Mouse (Mus musculus) heart, adult 2 months (tissue): ENCODE measurements around the gene Cntfr. TPM values are rescaled to one million over a fixed set of nuclear protein-coding genes. Genes with fewer than 3 reads are reported as not detected.

Source experiments
- DNase-seq, 2 experiments: peaks; one replicate each; pipeline ENCODE4 v3.0.0; 2021
- H3K27ac ChIP-seq: fragments of 200-600 bp; 2 replicates; pipeline ENCODE4 v1.8.1; 2022
- H3K27me3 ChIP-seq: fragments of 200-500 bp; 2 replicates; pipeline ENCODE4 v1.6.1; 2012; ENCODE audit warnings: mild to moderate bottlenecking, low read length, inconsistent platforms, mixed read lengths; ENCODE audit not compliant: control insufficient read depth, insufficient read depth
- H3K36me3 ChIP-seq: fragments of 200-500 bp; 2 replicates; pipeline ENCODE4 v1.6.1; 2012; ENCODE audit warnings: low read length, inconsistent platforms; ENCODE audit not compliant: control insufficient read depth, insufficient read depth
- H3K4me1 ChIP-seq: fragments of 200-500 bp; 2 replicates; pipeline ENCODE4 v1.6.1; 2011; ENCODE audit warnings: low read length; ENCODE audit not compliant: control insufficient read depth, insufficient read depth
- H3K4me3 ChIP-seq: fragments of 200-600 bp; 2 replicates; pipeline ENCODE4 v1.8.1; 2022
- H3K79me2 ChIP-seq: fragments of 200-500 bp; replicated peaks from 2 replicates; pipeline ENCODE4 v1.6.1; 2012; ENCODE audit warnings: mild to moderate bottlenecking, inconsistent platforms, low read length, moderate library complexity, mixed read lengths; ENCODE audit not compliant: control insufficient read depth, insufficient read depth
- H3K9ac ChIP-seq: fragments of 200-500 bp; 2 replicates; pipeline ENCODE4 v1.6.1; 2012; ENCODE audit warnings: low read depth, mild to moderate bottlenecking, control low read depth, inconsistent platforms, low read length, mixed read lengths
- CTCF ChIP-seq: fragments of 200-600 bp; IDR thresholded peaks from 2 replicates; pipeline ENCODE4 v1.8.1; 2022; ENCODE audit warnings: antibody characterized with exemption, mild to moderate bottlenecking, moderate library complexity
- EP300 ChIP-seq: fragments of 200-500 bp; IDR thresholded peaks from 2 replicates; pipeline ENCODE4 v1.6.1; 2011; ENCODE audit warnings: low read depth, low read length, control low read depth; ENCODE audit not compliant: insufficient read depth
- POLR2A ChIP-seq: fragments of 200-500 bp; IDR thresholded peaks from 2 replicates; pipeline ENCODE4 v1.6.1; 2011; ENCODE audit warnings: mild to moderate bottlenecking, low read depth, low read length, control low read depth; ENCODE audit not compliant: insufficient read depth
- WGBS: fragments of 180-500 bp; shearing (Covaris S2); methylation state at CpG from one replicate; pipeline ENCODE4 v1.1.7; 2018; 5-methylcytosine and 5-hydroxymethylcytosine counted together
- intact Hi-C: fragments of 180-260 bp; cut with DNase I; formaldehyde crosslinking; loops from one replicate; pipeline ENCODE4 v1.15.1; 2025
- polyA plus RNA-seq: library from polyadenylated mRNA; depleted of rRNA; stranded (reverse); fragments of >200 nt; gene quantifications from 2 replicates; pipeline ENCODE4 v1.2.3, GENCODE M21; 2012
- total RNA-seq, 2 experiments: library from RNA; stranded (reverse); gene quantifications; 2 replicates each; pipeline ENCODE4 v1.2.3; 2021

The Cntfr gene
- total and polyA plus RNA-seq, 3 experiments: 4.1 to 11.4 (median 5.4) TPM

DNA sequence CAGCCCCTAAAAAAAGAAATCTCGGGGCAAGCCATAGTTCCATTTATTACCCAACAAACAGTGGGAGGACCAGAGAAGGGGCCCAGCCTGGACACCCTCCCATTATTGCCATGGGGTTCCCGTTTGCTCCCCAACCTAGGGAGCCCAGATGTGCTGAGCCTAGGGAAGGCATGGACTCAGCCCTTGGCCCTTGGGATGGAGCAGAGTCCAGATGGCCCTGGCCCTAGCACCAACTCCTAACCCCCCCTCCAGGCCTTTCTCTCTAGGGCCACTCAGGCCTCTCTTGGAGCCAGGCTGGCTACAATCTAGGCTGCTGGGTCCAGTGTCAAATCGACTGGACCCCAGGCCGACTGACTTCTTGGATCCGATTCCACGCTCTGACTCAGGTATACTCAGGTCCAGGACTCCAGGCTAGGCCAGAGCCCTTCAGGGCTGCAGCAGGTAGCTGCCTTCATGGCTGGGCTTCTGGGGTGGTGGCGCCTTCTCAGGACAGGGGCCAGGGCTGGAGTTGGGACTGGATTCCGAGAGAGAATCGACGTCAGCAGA lies 58.6 kb downstream of the Cntfr start:
- no peak overlapping the region for H3K27ac ChIP-seq
- no peak overlapping the region for H3K4me3 ChIP-seq
- no peaks in the 10 kb centered on the region for H3K27me3 ChIP-seq
- no peak for DNase-seq
- peaks cover 5% of the 10 kb centered on the region for H3K4me1 ChIP-seq
- TF ChIP-seq POLR2A: no peak
- TF ChIP-seq CTCF: no peak
- no peak for TF ChIP-seq EP300
- H3K79me2 ChIP-seq: no peaks in the 10 kb centered on the region
- 96% methylated on average over 10 of the region's 10 CpGs for WGBS
- no peaks in the 10 kb centered on the region for H3K36me3 ChIP-seq
- H3K9ac ChIP-seq: no peak overlapping the region
- intact Hi-C loops: no loop called here

DNA sequence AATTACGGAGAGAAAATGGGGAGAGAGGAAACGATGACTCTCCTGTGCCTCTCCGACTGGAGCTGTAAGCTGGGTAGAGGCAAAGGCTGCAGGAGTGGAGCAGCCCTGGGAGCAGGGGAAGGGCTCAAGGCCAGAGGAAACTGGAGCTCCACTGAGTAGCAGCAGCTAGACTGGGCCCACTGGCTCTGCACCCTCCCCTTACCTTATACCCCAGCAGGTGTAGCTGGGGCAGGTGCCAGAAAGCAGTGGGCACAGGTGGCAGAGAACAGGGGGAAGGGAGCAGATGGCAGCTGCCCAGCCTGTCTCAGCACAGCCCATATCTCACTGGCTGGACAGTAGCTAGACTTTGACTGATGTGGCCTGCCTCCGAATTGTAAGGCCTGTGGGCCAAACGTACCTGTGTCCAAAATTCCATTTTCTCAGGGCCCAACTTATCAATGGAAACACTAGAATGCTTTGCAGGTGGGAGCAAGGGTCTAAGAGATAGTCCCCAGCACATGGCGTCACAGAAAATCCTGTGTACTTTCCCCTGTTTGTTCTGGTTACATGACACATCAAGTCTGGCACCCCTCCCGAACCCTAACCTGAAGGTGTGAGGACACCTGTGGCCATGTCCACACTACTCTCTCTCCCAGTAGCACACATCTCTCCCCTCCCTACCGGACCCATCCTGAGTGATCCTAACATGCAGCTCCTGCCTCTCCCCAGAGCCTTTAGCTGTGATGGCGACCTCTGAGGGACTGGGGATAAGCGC lies 59.8 kb downstream of the Cntfr start:
- Histone ChIP-seq H3K27ac (no peak overlapping the region), H3K79me2 (no peaks in the 10 kb centered on the region), H3K9ac (no peak overlapping the region), H3K27me3 (no peaks in the 10 kb centered on the region), H3K4me3 (no peak overlapping the region), H3K4me1 (peaks cover 5% of the 10 kb centered on the region), H3K36me3 (no peaks in the 10 kb centered on the region)
- WGBS: 75% methylated on average over 10 of the region's 10 CpGs
- intact Hi-C loops: no loop called here
- no peak for TF ChIP-seq CTCF
- no peak for TF ChIP-seq EP300
- TF ChIP-seq POLR2A: no peak
- no peak for DNase-seq

- Histone ChIP-seq H3K4me3 (no peak overlapping the region), H3K79me2 (no peaks in the 10 kb centered on the region), H3K9ac (no peak overlapping the region), H3K36me3 (no peaks in the 10 kb centered on the region), H3K27me3 (no peaks in the 10 kb centered on the region), H3K4me1 (peaks cover 11% of the 10 kb centered on the region), H3K27ac (no peak overlapping the region)
- intact Hi-C loops: no loop called here
- WGBS: 42% methylated on average over 7 of the region's 7 CpGs
- no peak for DNase-seq
- TF ChIP-seq POLR2A (no peak), EP300 (no peak), CTCF (no peak)
These were observed 60.5 kb downstream of the Cntfr start for GRCm38 (mm10) chr4:41636366-41636765.

DNA sequence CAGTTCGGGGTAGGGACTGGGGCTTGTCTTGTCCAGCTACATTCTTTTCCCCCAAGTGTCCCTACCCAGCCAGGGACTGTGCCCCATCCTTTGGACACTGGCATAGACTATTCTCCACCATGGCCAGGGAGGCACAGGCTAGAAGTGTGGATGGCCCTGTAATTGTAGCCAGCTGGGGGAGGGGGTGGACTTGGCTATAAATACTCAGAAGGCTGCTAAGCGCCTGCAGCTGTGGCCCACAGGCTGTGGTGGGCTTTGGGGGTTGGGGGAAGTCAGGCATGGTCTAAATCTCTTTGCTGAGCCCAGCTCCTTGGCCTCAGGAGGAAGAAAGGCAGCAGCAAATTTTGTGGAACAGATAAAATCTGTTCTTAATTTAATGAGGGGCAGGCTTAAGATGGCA lies 61.0 kb downstream of the Cntfr start:
- Histone ChIP-seq H3K9ac (no peak overlapping the region), H3K4me3 (no peak overlapping the region), H3K4me1 (peaks cover 13% of the 10 kb centered on the region), H3K27ac (no peak overlapping the region), H3K79me2 (no peaks in the 10 kb centered on the region), H3K36me3 (no peaks in the 10 kb centered on the region), H3K27me3 (no peaks in the 10 kb centered on the region)
- TF ChIP-seq POLR2A: no peak
- TF ChIP-seq CTCF: no peak
- no peak for TF ChIP-seq EP300
- DNase-seq: no peak
- WGBS: 74% methylated on average over 2 of the region's 2 CpGs
- intact Hi-C loops: no loop called here

- 85% methylated on average over 8 of the region's 8 CpGs for WGBS
- Histone ChIP-seq H3K9ac (no peak overlapping the region), H3K27me3 (no peaks in the 10 kb centered on the region), H3K79me2 (no peaks in the 10 kb centered on the region), H3K27ac (no peak overlapping the region), H3K36me3 (no peaks in the 10 kb centered on the region), H3K4me1 (peaks cover 13% of the 10 kb centered on the region), H3K4me3 (no peak overlapping the region)
- DNase-seq: no peak
- intact Hi-C loops: no loop called here
- no peak for TF ChIP-seq POLR2A
- TF ChIP-seq EP300: no peak
- no peak for TF ChIP-seq CTCF
These were observed 61.7 kb downstream of the Cntfr start for GRCm38 (mm10) chr4:41635224-41635623.

- H3K27ac ChIP-seq: no peak overlapping the region
- no peaks in the 10 kb centered on the region for H3K27me3 ChIP-seq
- H3K36me3 ChIP-seq: no peaks in the 10 kb centered on the region
- WGBS: 92% methylated on average over 8 of the region's 8 CpGs
- no peak for DNase-seq
- no peak overlapping the region for H3K9ac ChIP-seq
- TF ChIP-seq EP300 (no peak), CTCF (no peak), POLR2A (no peak)
- intact Hi-C loops: no loop called here
- H3K4me3 ChIP-seq: no peak overlapping the region
- H3K79me2 ChIP-seq: no peaks in the 10 kb centered on the region
- H3K4me1 ChIP-seq: peaks cover 13% of the 10 kb centered on the region
These were observed 62.3 kb downstream of the Cntfr start for GRCm38 (mm10) chr4:41634631-41635030.
